Mouse (Mus musculus) left cerebral cortex, adult 18-20 months (tissue): ENCODE results near the gene Rnf34. TPM values are rescaled to one million over a fixed set of nuclear protein-coding genes. Genes with fewer than 3 reads are reported as not detected.

ENCODE experiments used
- DNase-seq, 2 experiments: peaks; one replicate each; pipeline ENCODE4 v3.0.0; 2021 to 2022; ENCODE audit warnings: low spot score in 2 of 2, mixed read lengths in 1 of 2
- long read RNA-seq, 2 experiments: library from polyadenylated mRNA; stranded (forward); transcript quantifications; one replicate each; pipeline ENCODE4 v2.0.0; 2021
- total RNA-seq, 2 experiments: library from RNA; stranded (reverse); gene quantifications; 2 replicates each; pipeline ENCODE4 v1.2.3; 2021

Gene Rnf34
- 10 to 100 TPM; 51.9 to 53.3 TPM for total RNA-seq
- long read RNA-seq, experiment 1, full-length matches to known transcripts = 95 of 109 reads
- long read RNA-seq, experiment 1, partial matches to known transcripts = 9 of 109 reads
- long read RNA-seq, experiment 1, other reads (novel, unspliced or antisense) = 5 of 109 reads
- long read RNA-seq, experiment 2, full-length matches to known transcripts = 66 of 68 reads
- long read RNA-seq, experiment 2, partial matches to known transcripts = 2 of 68 reads
- long read RNA-seq, experiment 2, other reads (novel, unspliced or antisense) = 0 of 68 reads

GRCm38 (mm10) chr5:122849521-122850318, at the start of gene Rnf34:
Gene Rnf34 (plus strand): TSS chr5:122850048.
- DNase-seq = peak; percentile 93 to 97

- DNase-seq = no peak
These were observed 49.4 kb upstream of the Rnf34 start for GRCm38 (mm10) chr5:122800345-122801010.

- DNase-seq = no peak
These were observed 48.2 kb upstream of the Rnf34 start for GRCm38 (mm10) chr5:122801684-122802083.

- DNase-seq = no peak
These were observed 47.1 kb upstream of the Rnf34 start for GRCm38 (mm10) chr5:122802706-122803105.

GRCm38 (mm10) chr5:122805503-122805902, 44.3 kb upstream of the Rnf34 start:
- no peak for DNase-seq

- DNase-seq = peak; percentile 43 to 51
These were observed 38.3 kb upstream of the Rnf34 start for GRCm38 (mm10) chr5:122811364-122812079.

- no peak for DNase-seq
These were observed 37.1 kb upstream of the Rnf34 start for GRCm38 (mm10) chr5:122812699-122813098.

GRCm38 (mm10) chr5:122820777-122821523, 28.9 kb upstream of the Rnf34 start, which contains the start of gene Anapc5:
Gene Anapc5 (minus strand): TSS chr5:122821339.
- peak; percentile 80 to 90 for DNase-seq

GRCm38 (mm10) chr5:122821524-122821885, 28.3 kb upstream of the Rnf34 start:
- DNase-seq = no peak

GRCm38 (mm10) chr5:122822441-122822840, 27.4 kb upstream of the Rnf34 start:
- no peak for DNase-seq

DNA sequence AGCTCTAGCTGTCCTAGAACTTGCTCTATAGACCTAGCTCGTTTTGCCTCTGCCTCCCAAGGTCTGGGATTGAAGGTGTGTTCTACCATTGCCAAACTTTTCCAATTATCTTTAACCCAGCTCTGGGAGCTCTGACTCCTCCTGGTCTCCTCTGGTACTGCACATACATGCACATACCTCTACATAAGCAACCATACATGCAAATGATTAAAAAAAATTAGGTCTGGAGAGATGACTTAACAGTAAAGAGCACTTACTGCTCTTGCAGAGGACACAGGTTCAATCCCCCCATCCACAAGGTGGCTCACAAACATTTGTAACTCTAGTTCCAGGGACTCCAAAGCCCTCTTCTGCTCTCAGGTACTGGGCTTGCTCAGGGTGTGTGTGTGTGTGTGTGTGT, 25.9 kb upstream of the Rnf34 start:
- no peak for DNase-seq

- no peak for DNase-seq
These were observed 25.4 kb upstream of the Rnf34 start for GRCm38 (mm10) chr5:122824450-122824849.

- DNase-seq = no peak
These were observed 24.7 kb upstream of the Rnf34 start for GRCm38 (mm10) chr5:122825099-122825498.

- DNase-seq = no peak
These were observed 17.3 kb upstream of the Rnf34 start for GRCm38 (mm10) chr5:122832536-122832935.

DNA sequence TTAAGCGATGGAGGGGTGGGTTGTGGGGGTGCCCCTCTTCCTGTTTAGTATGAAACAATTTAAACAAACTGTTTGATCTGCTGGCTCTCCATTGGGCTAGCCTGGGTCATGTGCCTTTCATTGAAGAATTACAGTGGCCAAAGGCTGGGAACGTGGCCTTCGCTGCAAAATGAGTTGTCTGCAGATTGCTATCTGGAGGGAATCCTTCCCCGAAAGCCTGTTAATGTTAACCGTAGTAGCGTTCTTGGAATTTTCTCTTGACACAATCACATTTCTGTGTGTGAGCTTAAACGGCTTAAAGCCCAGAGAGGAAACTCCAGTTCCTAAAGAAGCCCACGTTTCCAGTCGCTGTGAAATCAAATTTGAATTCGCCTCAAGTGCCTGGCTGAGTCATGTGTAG, 16.9 kb upstream of the Rnf34 start:
- DNase-seq = no peak

- DNase-seq = no peak
These were observed 8.7 kb upstream of the Rnf34 start for GRCm38 (mm10) chr5:122841126-122841525.

DNA sequence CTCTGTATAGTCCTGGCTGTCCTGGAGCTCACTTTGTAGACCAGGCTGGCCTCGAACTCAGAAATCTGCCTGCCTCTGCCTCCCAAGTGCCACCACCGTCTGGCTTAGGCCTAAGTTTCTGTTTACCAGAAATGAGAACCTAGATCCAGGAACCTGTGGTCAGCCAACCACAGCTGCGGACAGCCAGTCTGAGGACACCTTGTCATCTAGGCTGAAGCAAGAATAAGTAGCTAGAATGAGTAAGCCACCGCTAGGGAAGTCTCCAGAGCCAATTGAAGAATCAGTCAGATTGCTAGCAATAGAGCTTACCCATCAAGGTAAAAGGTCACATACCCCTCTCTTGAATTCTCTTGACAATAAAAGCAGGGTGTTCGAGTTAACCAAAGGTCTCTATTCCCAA, 6.0 kb upstream of the Rnf34 start:
- no peak for DNase-seq

GRCm38 (mm10) chr5:122850319-122851002, 613 bp downstream of the Rnf34 start:
- peak; percentile 7 to 32 for DNase-seq

DNA sequence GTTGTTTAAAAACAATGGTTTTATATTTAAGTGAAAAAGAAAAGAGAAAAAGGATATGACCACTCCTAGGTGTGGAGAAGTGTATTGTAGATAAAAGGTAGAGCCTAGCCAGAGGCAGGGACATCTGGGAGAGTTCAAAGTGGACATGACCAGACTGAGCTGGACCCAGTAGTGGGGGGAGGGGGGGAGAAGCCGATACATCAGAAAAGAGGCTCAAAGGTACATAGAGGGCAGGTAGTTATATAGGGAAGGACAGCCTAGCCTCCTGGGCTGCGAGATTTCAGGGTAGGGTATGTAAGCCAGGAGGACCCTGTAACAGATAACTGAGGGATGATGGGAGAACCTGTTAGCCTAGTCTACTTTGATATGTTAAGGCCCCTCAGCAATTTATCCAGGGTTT, 2.8 kb downstream of the Rnf34 start:
- no peak for DNase-seq

DNA sequence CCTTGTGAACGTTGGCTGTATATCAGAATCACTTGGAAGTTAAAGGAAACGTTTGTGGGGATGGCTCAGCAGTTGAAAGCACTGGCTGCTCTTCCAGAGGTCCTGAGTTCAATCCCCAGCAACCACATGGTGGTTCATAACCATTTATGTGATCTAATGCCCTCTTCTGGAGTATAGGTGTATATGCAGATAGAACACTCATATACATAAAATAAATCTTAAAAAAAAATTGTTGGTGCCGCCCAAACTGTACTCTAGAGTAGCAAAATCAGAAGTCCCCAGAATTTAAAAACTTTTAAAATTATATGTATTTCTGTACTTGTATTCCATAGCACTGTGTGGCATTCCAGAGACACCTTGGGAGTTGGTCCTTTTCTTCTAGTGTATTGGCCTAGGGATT, 6.0 kb downstream of the Rnf34 start:
- no peak for DNase-seq
